8 mouse cellular contexts compared by ENCODE assay signal in genomic region chr13:14062209-14063012, GRCm38 (mm10). TPM values are rescaled to one million over a fixed set of nuclear protein-coding genes. Genes with fewer than 3 reads are reported as not detected.
DNase-seq lines count a peak whose midpoint lies in the region; ATAC-seq and TF ChIP-seq lines count a peak whose summit lies in the region.

No protein-coding gene starts in this region.

- 4% methylated on average over 11 of the region's 11 CpGs for WGBS in kidney, adult 2 months
- 6% methylated on average over 11 of the region's 11 CpGs for WGBS in forebrain, embryonic 15.5 days
- 1% methylated on average over 11 of the region's 11 CpGs for WGBS in liver, embryonic 13.5 days (ENCODE audit: insufficient replicate concordance)

- no peaks in the 10 kb centered on the region for H3K9me3 ChIP-seq in G1E (replicated peaks)
- no peaks in the 10 kb centered on the region for H3K9me3 ChIP-seq in forebrain, embryonic 15.5 days
- H3K9me3 ChIP-seq in liver, embryonic 13.5 days (replicated peaks) = no peaks in the 10 kb centered on the region

- no peak for TF ChIP-seq POLR2A in kidney, adult 2 months (IDR thresholded peaks at IDR 0.05; ENCODE audit: low read depth, low read length)

- TF ChIP-seq CTCF in kidney, adult 2 months (conservative IDR thresholded peaks at IDR 0.05; ENCODE audit: insufficient read depth, insufficient read length, low read depth, low read length) = no peak
- TF ChIP-seq CTCF in G1E (IDR thresholded peaks at IDR 0.05; ENCODE audit: low read depth, low read length) = no peak

- H3K27ac ChIP-seq in kidney, adult 2 months (ENCODE audit: insufficient read depth, low read depth, low read length) = peak overlapping the region; percentile 37; the same call in 1 of the 2 replicates
- H3K27ac ChIP-seq in forebrain, embryonic 15.5 days (replicated peaks) = peak overlapping the region; percentile 97
- peak overlapping the region; percentile 76 for H3K27ac ChIP-seq in liver, embryonic 13.5 days

- peaks cover 4% of the 10 kb centered on the region for H3K4me1 ChIP-seq in kidney, adult 2 months (ENCODE audit: control insufficient read depth, insufficient read depth, low read length)
- H3K4me1 ChIP-seq in G1E (ENCODE audit: insufficient read depth, low read depth, low read length) = peaks cover 21% of the 10 kb centered on the region
- H3K4me1 ChIP-seq in forebrain, embryonic 15.5 days = peaks cover 40% of the 10 kb centered on the region
- H3K4me1 ChIP-seq in liver, embryonic 13.5 days (replicated peaks) = peaks cover 33% of the 10 kb centered on the region

- H3K4me2 ChIP-seq in forebrain, embryonic 15.5 days (replicated peaks) = peak overlapping the region; percentile 69
- H3K4me2 ChIP-seq in liver, embryonic 13.5 days = peak overlapping the region; percentile 77

- peak overlapping the region; percentile 70 for H3K4me3 ChIP-seq in kidney, adult 2 months (ENCODE audit: insufficient read depth, low read depth, low read length)
- peak overlapping the region; percentile 87 for H3K4me3 ChIP-seq in G1E (ENCODE audit: low read depth, low read length)
- H3K4me3 ChIP-seq in forebrain, embryonic 15.5 days = peak overlapping the region; percentile 78
- peak overlapping the region; percentile 99 for H3K4me3 ChIP-seq in liver, embryonic 13.5 days (replicated peaks)

- H3K36me3 ChIP-seq in kidney, adult 2 months (ENCODE audit: control insufficient read depth, insufficient read depth, low read length) = no peaks in the 10 kb centered on the region
- H3K36me3 ChIP-seq in G1E (replicated peaks) = peaks cover 33% of the 10 kb centered on the region
- H3K36me3 ChIP-seq in forebrain, embryonic 15.5 days = peaks cover 4% of the 10 kb centered on the region; the same call in 1 of the 2 replicates
- peaks cover 7% of the 10 kb centered on the region for H3K36me3 ChIP-seq in liver, embryonic 13.5 days

- DNase-seq in kidney, adult 2 months = peak; percentile 7
- no peak for DNase-seq in kidney, adult 18-20 months
- DNase-seq in G1E (ENCODE audit: low spot score) = no peak
- no peak for DNase-seq in liver, embryonic 13.5 days
- no peak for DNase-seq in ovary, postnatal 14 days (ENCODE audit: low spot score)

- H3K27me3 ChIP-seq in kidney, adult 2 months (replicated peaks; ENCODE audit: control insufficient read depth, insufficient read depth, low read length) = no peaks in the 10 kb centered on the region
- no peaks in the 10 kb centered on the region for H3K27me3 ChIP-seq in G1E (ENCODE audit: insufficient read depth, low read length)
- no peaks in the 10 kb centered on the region for H3K27me3 ChIP-seq in forebrain, embryonic 15.5 days
- no peaks in the 10 kb centered on the region for H3K27me3 ChIP-seq in liver, embryonic 13.5 days

- ATAC-seq in G1E (ENCODE audit: extremely low read depth, insufficient number of reproducible peaks, low FRiP score, poor library complexity, severe bottlenecking) = no peak
- no peak for ATAC-seq in forebrain, embryonic 15.5 days (replicated peaks)
- no peak for ATAC-seq in liver, embryonic 13.5 days (ENCODE audit: low read depth)
- no peak for ATAC-seq in frontal cortex, adult (ENCODE audit: low TSS enrichment)
- no peak for ATAC-seq in monocyte, adult 5-6 weeks (replicated peaks; ENCODE audit: insufficient number of reproducible peaks, low FRiP score, low TSS enrichment, poor library complexity, severe bottlenecking)

- H3K9ac ChIP-seq in forebrain, embryonic 15.5 days (replicated peaks) = peak overlapping the region; percentile 83
- H3K9ac ChIP-seq in liver, embryonic 13.5 days = peak overlapping the region; percentile 86

RNA-seq across cellular contexts. Expression of gene Arid4b, which starts 0.6 kb away (rescaled TPM):
- 3.9 and 4.0 TPM in 2 replicates for polyA plus RNA-seq in kidney, adult 2 months (2012; rRNA removed)
- 57.3 and 61.4 TPM in 2 replicates for total RNA-seq in G1E (2014; fragmentation: Nextera tagmentation)
- 38.2 and 51.2 TPM in 2 replicates for total RNA-seq in G1E (2017)
- 7.6 and 7.7 TPM in 2 replicates for polyA plus RNA-seq in G1E (2012)
- polyA plus RNA-seq in forebrain, embryonic 15.5 days (2015; fragmentation: Nextera tagmentation; extraction: Ambion mirVana) = 102 TPM in 2 replicates
- polyA plus RNA-seq in liver, embryonic 13.5 days (2015; fragmentation: Nextera tagmentation; extraction: Ambion mirVana) = 17.8 and 20.0 TPM in 2 replicates
- 81.5 to 110 TPM (median 88.5 TPM) in 3 replicates for total RNA-seq in monocyte, adult 5-6 weeks (2017)

RNA-seq across cellular contexts. Expression of gene Ggps1, which starts 0.9 kb away (rescaled TPM):
- polyA plus RNA-seq in kidney, adult 2 months (2012; rRNA removed) = 9.9 and 13.8 TPM in 2 replicates
- total RNA-seq in G1E (2014; fragmentation: Nextera tagmentation) = 54.9 and 60.4 TPM in 2 replicates
- 44.9 and 46.3 TPM in 2 replicates for total RNA-seq in G1E (2017)
- polyA plus RNA-seq in G1E (2012) = 2.1 and 2.5 TPM in 2 replicates
- polyA plus RNA-seq in forebrain, embryonic 15.5 days (2015; fragmentation: Nextera tagmentation; extraction: Ambion mirVana) = 72.7 and 76.1 TPM in 2 replicates
- 13.4 and 18.2 TPM in 2 replicates for polyA plus RNA-seq in liver, embryonic 13.5 days (2015; fragmentation: Nextera tagmentation; extraction: Ambion mirVana)
- 50.1 to 57.9 TPM (median 51.8 TPM) in 3 replicates for total RNA-seq in monocyte, adult 5-6 weeks (2017)

RNA-seq across cellular contexts. Expression of gene Tbce, which starts 23.0 kb away (rescaled TPM):
- 15.1 and 15.3 TPM in 2 replicates for polyA plus RNA-seq in kidney, adult 2 months (2012; rRNA removed)
- total RNA-seq in G1E (2014; fragmentation: Nextera tagmentation) (33.2 and 56.1 TPM in 2 replicates), G1E (2017) (71.0 and 88.8 TPM in 2 replicates)
- 1.6 and 2.6 TPM in 2 replicates for polyA plus RNA-seq in G1E (2012)
- 100 and 101 TPM in 2 replicates for polyA plus RNA-seq in forebrain, embryonic 15.5 days (2015; fragmentation: Nextera tagmentation; extraction: Ambion mirVana)
- 31.5 and 37.6 TPM in 2 replicates for polyA plus RNA-seq in liver, embryonic 13.5 days (2015; fragmentation: Nextera tagmentation; extraction: Ambion mirVana)
- total RNA-seq in monocyte, adult 5-6 weeks (2017) = 57.6 to 103 TPM (median 91.7 TPM) in 3 replicates

Comparison
In these comparisons a context has a peak if more than half of its experiments do, and no peak if none do; other contexts are left out.
1. H3K27ac ChIP-seq: peak in every context shown above with its lines; median percentile 97 in forebrain, embryonic 15.5 days; 76 in liver, embryonic 13.5 days; 37 in kidney, adult 2 months.